Mouse (Mus musculus): ENCODE data around the gene Kmt2b. TPM values are rescaled to one million over a fixed set of nuclear protein-coding genes. Genes with fewer than 3 reads are reported as not detected.

The Kmt2b gene
- 2.8 and 3.8 TPM in 2 replicates for polyA plus RNA-seq (2015; fragmentation: Nextera tagmentation; extraction: Ambion mirVana)

DNA sequence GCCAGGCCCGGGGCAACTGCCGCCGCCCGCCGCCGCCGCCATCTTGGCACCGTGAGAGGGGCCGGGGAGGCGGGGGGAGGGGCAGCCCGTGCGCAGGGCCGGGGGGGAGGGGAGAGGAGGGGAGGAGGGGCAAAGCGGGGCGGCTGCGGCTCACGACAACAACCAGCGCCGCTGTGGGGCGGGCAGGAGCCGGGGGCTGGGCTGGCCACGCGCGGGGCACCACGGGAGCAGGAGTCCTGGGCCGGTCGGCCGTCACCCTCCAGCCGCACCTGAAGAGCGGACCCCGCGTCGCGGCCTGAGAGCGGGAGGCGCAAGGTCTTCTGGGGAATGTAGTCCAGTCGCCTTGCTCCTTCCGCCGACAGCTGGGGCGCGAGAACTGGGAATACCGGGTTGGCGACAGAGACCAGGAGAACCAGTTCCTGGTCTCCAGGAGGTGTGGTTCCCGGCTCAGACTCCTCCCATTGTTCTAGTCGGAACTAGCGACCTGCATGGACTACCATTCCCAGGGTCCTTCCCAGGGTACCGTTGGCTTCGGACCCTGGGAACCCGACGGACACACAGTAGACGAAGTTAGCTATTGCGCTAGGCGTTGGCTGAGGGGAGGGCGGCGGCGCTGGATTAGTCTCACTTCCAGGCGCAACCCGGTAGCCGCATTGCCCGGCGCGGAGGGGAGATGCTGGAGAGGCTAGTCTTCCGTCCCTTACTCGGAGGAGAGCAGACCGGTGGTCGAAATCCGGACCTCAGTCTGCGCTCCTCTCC lies at the start of gene Kmt2b:
TSS of gene Kmt2b (minus strand) at position 51 of the 759 bp plus-strand sequence.
- no peaks in the 10 kb centered on the region for H3K27me3 ChIP-seq
- H3K4me3 ChIP-seq (replicated peaks) = peak within 1 kb of the TSS; percentile 96
- H3K36me3 ChIP-seq = peaks cover 33% of the 10 kb centered on the region
- H3K9me3 ChIP-seq (replicated peaks) = no peaks in the 10 kb centered on the region
- DNase-seq (peak; percentile 95), ATAC-seq (ENCODE audit: low read depth) (peak; percentile 94)
- peak within 1 kb of the TSS; percentile 90 for H3K27ac ChIP-seq
- H3K4me1 ChIP-seq (replicated peaks) = peaks cover 34% of the 10 kb centered on the region
- H3K4me2 ChIP-seq = peak within 1 kb of the TSS; percentile 97
- under 1% methylated on average over 57 of the region's 68 CpGs for WGBS (ENCODE audit: insufficient replicate concordance)
- H3K9ac ChIP-seq = peak within 1 kb of the TSS; percentile 99

DNA sequence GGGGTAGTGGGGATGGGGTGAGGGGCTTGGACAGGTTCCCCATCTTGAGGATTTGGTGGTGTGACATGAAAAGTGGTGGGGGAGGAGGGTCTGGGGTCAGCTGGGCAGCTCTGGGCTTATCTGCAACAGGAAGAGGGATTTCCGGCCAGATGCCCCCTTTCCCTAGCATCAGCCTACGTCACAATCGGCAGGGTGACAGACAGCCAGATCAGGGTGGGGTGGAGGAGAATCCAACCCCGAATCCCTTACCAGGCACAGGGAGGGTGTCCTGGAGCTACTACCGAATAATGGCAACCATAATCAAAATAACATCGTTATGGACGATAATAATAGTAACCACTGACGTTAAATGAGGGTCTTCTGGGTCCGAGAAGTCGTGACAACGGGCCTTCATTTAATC lies 47.9 kb upstream of the Kmt2b start:
- H3K36me3 ChIP-seq = peaks cover 14% of the 10 kb centered on the region
- H3K27ac ChIP-seq = no peak overlapping the region
- H3K4me2 ChIP-seq = 0 out of 2 replicates have a peak overlapping the region, but pooled peaks have one; percentile 4
- 10% methylated on average over 11 of the region's 11 CpGs for WGBS (ENCODE audit: insufficient replicate concordance)
- no peak for ATAC-seq (ENCODE audit: low read depth)
- peaks cover 18% of the 10 kb centered on the region for H3K4me1 ChIP-seq (replicated peaks)
- H3K4me3 ChIP-seq (replicated peaks) = no peak overlapping the region
- no peak overlapping the region for H3K9ac ChIP-seq
- H3K27me3 ChIP-seq = peaks cover 57% of the 10 kb centered on the region
- DNase-seq = no peak
- H3K9me3 ChIP-seq (replicated peaks) = no peaks in the 10 kb centered on the region

DNA sequence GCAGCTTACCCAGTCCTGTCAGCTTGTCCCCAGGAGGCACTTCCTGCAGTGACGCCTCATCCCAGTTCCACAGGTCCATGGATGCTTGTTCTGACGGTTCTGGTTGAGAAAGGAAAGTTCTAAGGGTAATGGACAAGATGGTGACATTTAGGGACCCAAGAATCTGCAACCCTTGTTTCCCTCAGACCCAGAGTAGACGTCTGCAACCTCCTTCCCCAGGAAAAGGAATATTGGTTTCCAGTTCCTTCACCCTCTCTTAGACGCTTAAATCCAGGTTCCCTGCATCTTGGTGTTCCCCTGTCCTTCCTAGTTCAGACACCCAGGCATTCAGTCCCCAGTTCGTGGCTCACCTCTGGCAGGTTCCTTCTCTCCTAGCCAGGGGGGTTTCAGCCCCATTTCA lies 47.2 kb upstream of the Kmt2b start, which contains the start of gene Etv2:
TSS of gene Etv2 (minus strand) at position 101 of the 400 bp plus-strand sequence.
- Histone ChIP-seq H3K9ac (no peak within 1 kb of the TSS), H3K4me3 (replicated peaks) (peak within 1 kb of the TSS; percentile 22), H3K27me3 (peaks cover 63% of the 10 kb centered on the region), H3K4me2 (peak within 1 kb of the TSS; percentile 46), H3K4me1 (replicated peaks) (peaks cover 18% of the 10 kb centered on the region), H3K9me3 (replicated peaks) (no peaks in the 10 kb centered on the region), H3K27ac (no peak within 1 kb of the TSS), H3K36me3 (peaks cover 7% of the 10 kb centered on the region)
- ATAC-seq (ENCODE audit: low read depth) = no peak
- WGBS (ENCODE audit: insufficient replicate concordance) = 4% methylated on average over 5 of the region's 5 CpGs
- no peak for DNase-seq

DNA sequence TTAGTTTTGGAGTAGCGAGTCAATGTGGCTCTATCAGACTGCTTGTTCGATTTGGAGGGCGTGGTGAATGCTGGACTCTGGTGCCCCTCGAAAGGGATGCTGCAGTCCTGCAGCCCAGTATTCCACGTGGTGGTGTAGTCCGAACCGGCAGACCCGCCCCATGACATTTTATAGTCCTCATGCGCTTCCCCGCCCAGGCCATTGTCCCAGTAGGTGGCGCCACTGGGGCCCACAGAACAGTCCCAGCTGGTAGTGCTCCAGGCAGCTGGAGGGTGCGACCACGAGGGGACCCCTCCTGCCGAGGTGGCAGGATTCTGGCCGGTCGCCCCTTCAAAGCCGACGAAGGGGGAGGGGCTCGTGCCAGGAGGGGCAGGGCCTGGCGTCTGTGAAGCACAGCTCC lies 46.1 kb upstream of the Kmt2b start:
- DNase-seq = peak; percentile 63
- Histone ChIP-seq H3K9me3 (replicated peaks) (no peaks in the 10 kb centered on the region), H3K4me3 (replicated peaks) (peak overlapping the region; percentile 22), H3K36me3 (no peaks in the 10 kb centered on the region), H3K27ac (no peak overlapping the region), H3K27me3 (peaks cover 74% of the 10 kb centered on the region), H3K4me1 (replicated peaks) (peaks cover 18% of the 10 kb centered on the region), H3K9ac (no peak overlapping the region), H3K4me2 (peak overlapping the region; percentile 46)
- 2% methylated on average over 20 of the region's 20 CpGs for WGBS (ENCODE audit: insufficient replicate concordance)
- peak; percentile 68 for ATAC-seq (ENCODE audit: low read depth)

DNA sequence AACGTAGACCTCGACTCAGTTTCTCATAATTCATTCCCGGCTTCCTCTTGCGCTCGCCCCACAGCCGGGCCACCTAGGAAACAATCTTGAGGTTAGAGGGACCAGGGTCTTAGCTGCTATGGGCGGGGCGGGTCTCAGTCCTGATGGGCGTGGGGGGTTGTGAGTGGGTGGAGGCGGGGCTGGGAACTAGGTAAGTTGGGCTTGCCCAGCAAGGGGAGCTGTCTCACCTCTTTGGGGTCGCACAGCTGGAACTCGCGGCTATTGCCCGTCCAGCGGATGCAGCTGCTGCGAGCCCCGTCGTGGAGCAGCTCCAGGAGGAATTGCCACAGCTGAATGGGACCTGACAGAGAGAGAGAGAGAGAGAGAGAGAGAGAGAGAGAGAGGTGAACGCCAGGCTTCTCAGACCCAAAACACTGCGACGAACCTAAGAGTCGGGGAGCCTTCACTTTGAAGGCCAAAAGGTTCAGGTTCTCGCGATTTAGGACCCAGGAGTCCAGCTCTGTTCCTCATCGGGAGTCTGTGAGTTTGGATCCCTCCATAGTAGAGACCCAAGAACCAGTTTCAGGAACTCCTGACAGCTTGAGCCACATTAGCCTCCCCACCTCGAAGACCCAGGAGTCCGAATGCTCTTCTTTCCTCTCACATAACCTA lies 45.4 kb upstream of the Kmt2b start:
- DNase-seq = no peak
- no peak overlapping the region for H3K4me3 ChIP-seq (replicated peaks)
- no peak overlapping the region for H3K9ac ChIP-seq
- 0 out of 2 replicates have a peak, but pooled peaks have one; percentile 7 for ATAC-seq (ENCODE audit: low read depth)
- no peaks in the 10 kb centered on the region for H3K9me3 ChIP-seq (replicated peaks)
- H3K27me3 ChIP-seq = peaks cover 81% of the 10 kb centered on the region
- no peak overlapping the region for H3K27ac ChIP-seq
- WGBS (ENCODE audit: insufficient replicate concordance) = 25% methylated on average over 27 of the region's 27 CpGs
- peaks cover 16% of the 10 kb centered on the region for H3K4me1 ChIP-seq (replicated peaks)
- H3K36me3 ChIP-seq = no peaks in the 10 kb centered on the region
- H3K4me2 ChIP-seq = 0 out of 2 replicates have a peak overlapping the region, but pooled peaks have one; percentile 46

DNA sequence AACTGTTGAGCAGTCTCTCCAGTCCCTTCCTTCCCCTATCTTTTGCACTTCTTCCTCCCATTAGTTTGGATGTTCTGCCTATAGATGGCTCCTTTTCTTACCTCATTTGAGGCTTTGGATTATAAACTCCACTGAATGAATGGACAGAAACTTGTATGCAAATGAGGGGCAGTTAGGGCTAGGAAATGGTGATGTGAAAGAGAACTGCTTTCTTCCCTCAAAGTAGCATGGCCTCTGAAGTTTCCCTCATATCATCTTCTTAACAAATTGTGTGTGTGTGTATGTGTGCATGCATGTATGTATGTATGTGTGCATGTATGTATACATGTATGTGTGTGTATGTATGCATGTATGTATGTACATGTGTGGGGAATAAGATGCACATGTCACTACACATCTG lies 40.5 kb upstream of the Kmt2b start:
- no peak for DNase-seq
- peaks cover 51% of the 10 kb centered on the region for H3K27me3 ChIP-seq
- no peak for ATAC-seq (ENCODE audit: low read depth)
- H3K4me3 ChIP-seq (replicated peaks) = no peak overlapping the region
- H3K27ac ChIP-seq = no peak overlapping the region
- H3K36me3 ChIP-seq = peaks cover 7% of the 10 kb centered on the region
- peaks cover 23% of the 10 kb centered on the region for H3K4me1 ChIP-seq (replicated peaks)
- no peaks in the 10 kb centered on the region for H3K9me3 ChIP-seq (replicated peaks)
- no peak overlapping the region for H3K9ac ChIP-seq
- H3K4me2 ChIP-seq = no peak overlapping the region

DNA sequence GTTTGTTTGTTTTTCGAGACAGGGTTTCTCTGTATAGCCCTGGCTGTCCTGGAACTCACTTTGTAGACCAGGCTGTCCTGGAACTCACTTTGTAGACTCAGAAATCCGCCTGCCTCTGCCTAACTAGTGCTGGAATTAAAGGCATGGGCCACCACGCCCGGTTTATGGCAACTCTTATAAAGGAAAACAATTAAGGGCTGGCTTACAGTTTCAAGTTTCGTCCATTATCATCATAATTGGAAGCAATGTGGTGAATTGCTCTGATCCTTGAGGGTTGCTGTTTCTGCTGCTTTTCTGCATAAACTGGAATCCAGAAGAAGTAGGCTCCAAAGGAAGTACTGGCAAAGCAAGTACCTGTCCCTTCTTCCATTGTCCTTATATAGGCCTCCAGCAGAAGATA lies 38.1 kb upstream of the Kmt2b start:
- DNase-seq (no peak), ATAC-seq (ENCODE audit: low read depth) (no peak)
- Histone ChIP-seq H3K27me3 (peaks cover 28% of the 10 kb centered on the region), H3K4me1 (replicated peaks) (peaks cover 32% of the 10 kb centered on the region), H3K4me3 (replicated peaks) (0 out of 2 replicates have a peak overlapping the region, but pooled peaks have one; percentile 89), H3K9me3 (replicated peaks) (no peaks in the 10 kb centered on the region), H3K9ac (no peak overlapping the region), H3K4me2 (peak overlapping the region; percentile 65), H3K36me3 (peaks cover 31% of the 10 kb centered on the region), H3K27ac (no peak overlapping the region)
- 71% methylated on average over 5 of the region's 5 CpGs for WGBS (ENCODE audit: insufficient replicate concordance)

DNA sequence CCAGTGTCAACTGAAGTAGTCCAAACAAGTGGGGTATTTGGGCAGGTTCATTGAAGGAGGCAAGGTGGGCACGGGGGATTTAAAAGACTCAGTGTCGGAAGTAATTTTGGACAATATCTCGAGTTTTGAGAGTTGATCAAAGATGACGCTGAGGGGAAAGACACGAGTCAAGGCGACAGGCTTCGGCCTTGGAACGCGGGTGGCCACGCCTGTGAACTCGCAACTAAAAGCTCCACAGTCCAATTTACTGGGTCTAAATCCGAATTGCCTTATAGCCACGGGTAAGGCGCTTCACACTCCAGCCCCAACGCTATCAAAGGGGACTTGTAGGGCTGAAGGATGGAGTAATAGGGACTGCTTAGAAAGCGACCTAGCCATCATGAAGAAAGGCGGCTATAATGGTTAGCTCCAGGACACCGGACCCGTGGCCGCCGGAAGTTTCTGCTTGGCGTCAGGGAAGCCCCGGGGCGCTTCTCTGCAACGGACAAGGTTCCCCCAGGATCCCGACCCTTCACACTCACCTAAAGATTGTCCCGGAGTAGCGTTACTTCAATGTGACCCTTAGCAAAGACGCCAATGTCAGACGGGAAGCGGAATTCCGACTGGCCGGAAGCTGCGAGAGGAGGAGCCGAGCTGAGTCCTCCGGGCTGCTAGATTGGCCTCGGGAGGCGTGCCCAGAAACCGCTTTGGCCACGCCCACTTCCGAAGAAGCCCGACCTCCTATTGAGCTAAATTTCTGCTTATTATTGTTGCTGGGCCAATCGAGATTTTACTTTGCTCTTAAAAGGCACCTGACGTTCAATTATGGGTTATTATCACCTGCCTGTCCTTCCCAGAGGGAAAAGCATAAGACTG lies 37.2 kb upstream of the Kmt2b start, which contains the start of gene Cox6b1:
TSS of gene Cox6b1 (minus strand) at position 622 of the 855 bp plus-strand sequence.
- peaks cover 38% of the 10 kb centered on the region for H3K36me3 ChIP-seq
- peak within 1 kb of the TSS; percentile 89 for H3K4me3 ChIP-seq (replicated peaks)
- H3K4me2 ChIP-seq = peak within 1 kb of the TSS; percentile 87
- ATAC-seq (ENCODE audit: low read depth) (peak; percentile 87), DNase-seq (peak; percentile 88)
- peaks cover 20% of the 10 kb centered on the region for H3K27me3 ChIP-seq
- peak within 1 kb of the TSS; percentile 74 for H3K27ac ChIP-seq
- peak within 1 kb of the TSS; percentile 89 for H3K9ac ChIP-seq
- no peaks in the 10 kb centered on the region for H3K9me3 ChIP-seq (replicated peaks)
- WGBS (ENCODE audit: insufficient replicate concordance) = under 1% methylated on average over 44 of the region's 44 CpGs
- H3K4me1 ChIP-seq (replicated peaks) = peaks cover 35% of the 10 kb centered on the region

DNA sequence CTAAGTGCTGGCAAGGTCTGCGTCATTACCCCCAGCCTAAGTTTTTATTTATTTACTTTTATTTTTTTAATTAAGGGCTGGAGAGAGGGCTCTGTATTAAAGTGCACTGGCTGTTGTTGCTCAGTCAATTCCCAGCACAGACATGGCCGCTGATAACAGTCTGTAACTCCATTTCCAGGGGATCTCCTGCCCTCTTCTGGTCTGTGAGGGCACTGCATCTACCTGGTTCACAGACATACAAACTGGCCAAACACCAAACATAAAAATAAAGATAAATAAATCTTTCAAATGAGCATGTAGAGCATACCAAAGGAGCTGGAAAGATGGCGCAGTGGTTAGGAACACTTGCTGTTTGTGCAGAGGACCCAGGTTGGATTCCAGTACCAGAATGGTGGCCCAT lies 30.7 kb upstream of the Kmt2b start:
- no peak overlapping the region for H3K4me2 ChIP-seq
- no peaks in the 10 kb centered on the region for H3K9me3 ChIP-seq (replicated peaks)
- WGBS (ENCODE audit: insufficient replicate concordance) = 71% methylated on average over 3 of the region's 3 CpGs
- H3K36me3 ChIP-seq = peaks cover 85% of the 10 kb centered on the region
- H3K4me1 ChIP-seq (replicated peaks) = peaks cover 36% of the 10 kb centered on the region
- DNase-seq = peak; percentile 36
- ATAC-seq (ENCODE audit: low read depth) = no peak
- no peaks in the 10 kb centered on the region for H3K27me3 ChIP-seq
- no peak overlapping the region for H3K4me3 ChIP-seq (replicated peaks)
- H3K9ac ChIP-seq = no peak overlapping the region
- H3K27ac ChIP-seq = no peak overlapping the region

DNA sequence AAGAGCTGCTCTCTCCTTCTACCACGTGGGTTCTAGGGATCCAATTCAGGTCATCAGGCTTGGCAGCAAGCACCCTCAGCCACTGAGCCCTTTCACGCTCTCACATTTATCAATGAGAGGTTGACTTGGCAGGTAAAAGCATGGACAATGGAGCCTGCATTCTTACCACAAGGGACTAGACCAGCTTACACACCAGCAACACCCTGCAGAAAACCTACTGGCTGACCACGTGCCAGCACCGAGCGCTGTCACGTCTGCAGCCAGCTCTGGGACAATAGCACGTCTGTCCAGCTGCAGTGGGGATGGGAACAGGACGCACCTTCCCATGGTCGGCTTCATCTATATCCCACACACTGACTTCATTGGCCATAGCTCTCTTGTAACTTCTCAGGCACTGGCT lies 30.1 kb upstream of the Kmt2b start:
- no peak overlapping the region for H3K4me2 ChIP-seq
- no peak for DNase-seq
- no peak for ATAC-seq (ENCODE audit: low read depth)
- H3K4me1 ChIP-seq (replicated peaks) = peaks cover 37% of the 10 kb centered on the region
- H3K9me3 ChIP-seq (replicated peaks) = no peaks in the 10 kb centered on the region
- H3K36me3 ChIP-seq = peaks cover 79% of the 10 kb centered on the region
- 89% methylated on average over 9 of the region's 9 CpGs for WGBS (ENCODE audit: insufficient replicate concordance)
- H3K9ac ChIP-seq = no peak overlapping the region
- no peak overlapping the region for H3K4me3 ChIP-seq (replicated peaks)
- no peaks in the 10 kb centered on the region for H3K27me3 ChIP-seq
- H3K27ac ChIP-seq = no peak overlapping the region
